Mouse (Mus musculus) CH12.LX (cell line): ENCODE results near the gene Map7d1. TPM values are rescaled to one million over a fixed set of nuclear protein-coding genes. Genes with fewer than 3 reads are reported as not detected.

ENCODE experiments used
- DNase-seq: peaks from one replicate; pipeline ENCODE4 v3.0.0-alpha.2; 2013; ENCODE audit errors: extremely low read depth
- H3K27ac ChIP-seq: 2 replicates; pipeline ENCODE4 v1.5.1; 2012; ENCODE audit warnings: low read depth, mild to moderate bottlenecking, control low read depth, moderate library complexity; ENCODE audit not compliant: insufficient read depth
- H3K27me3 ChIP-seq: replicated peaks from 2 replicates; pipeline ENCODE3; 2012; ENCODE audit warnings: inconsistent platforms
- H3K36me3 ChIP-seq, 2 experiments: replicated peaks in 1 of 2; 2 replicates each; pipeline versions ENCODE3 to v1.6.1; 2012; ENCODE audit warnings: inconsistent platforms in 1 of 2, low read length in 1 of 2, mild to moderate bottlenecking in 1 of 2, mixed read lengths in 1 of 2, moderate library complexity in 1 of 2; ENCODE audit not compliant: control insufficient read depth in 1 of 2, insufficient read depth in 1 of 2
- H3K4me1 ChIP-seq, 2 experiments: 2 replicates each; pipeline ENCODE4 v1.6.1; 2012; ENCODE audit warnings: inconsistent platforms in 1 of 2, moderate library complexity in 1 of 2; ENCODE audit not compliant: insufficient read depth in 2 of 2, control insufficient read depth in 1 of 2
- H3K4me2 ChIP-seq: 2 replicates; pipeline ENCODE4 v1.6.1; 2012; ENCODE audit warnings: low read depth, mild to moderate bottlenecking, control low read depth; ENCODE audit not compliant: poor library complexity, insufficient read depth, severe bottlenecking
- H3K4me3 ChIP-seq, 3 experiments: fragments of 150-350 bp in 1 of 3; sonication (generic) in 1 of 3; replicated peaks in 1 of 3; 2 replicates each; pipeline versions ENCODE3 to v1.5.1; 2011 to 2012; ENCODE audit warnings: low read depth in 2 of 3, low read length in 2 of 3, mild to moderate bottlenecking in 2 of 3, moderate library complexity in 2 of 3, control low read depth in 1 of 3, improper control_type of control experiment in 1 of 3, inconsistent platforms in 1 of 3, mixed read lengths in 1 of 3; ENCODE audit not compliant: poor library complexity in 1 of 3
- H3K79me2 ChIP-seq: replicated peaks from 2 replicates; pipeline ENCODE4 v1.6.1; 2012; ENCODE audit warnings: mild to moderate bottlenecking, moderate library complexity; ENCODE audit not compliant: control insufficient read depth, poor library complexity, insufficient read depth, severe bottlenecking; ENCODE audit errors: extremely low read depth
- H3K9ac ChIP-seq: 2 replicates; pipeline ENCODE4 v1.6.1; 2012; ENCODE audit warnings: low read depth, mild to moderate bottlenecking, control low read depth, moderate library complexity; ENCODE audit not compliant: insufficient read depth
- H3K9me3 ChIP-seq: replicated peaks from 2 replicates; pipeline ENCODE3; 2012; ENCODE audit warnings: low read length, inconsistent platforms, mixed read lengths
- BHLHE40 ChIP-seq: IDR thresholded peaks from 2 replicates; pipeline ENCODE4 v1.6.1; 2011; ENCODE audit warnings: mild to moderate bottlenecking, low read depth, low read length, improper control_type of control experiment
- CHD1 ChIP-seq: IDR thresholded peaks from 2 replicates; pipeline ENCODE4 v1.6.1; 2012; ENCODE audit warnings: low read depth, low read length, improper control_type of control experiment, inconsistent platforms
- CHD2 ChIP-seq: IDR thresholded peaks from 2 replicates; pipeline ENCODE4 v1.6.1; 2011; ENCODE audit warnings: low read length, improper control_type of control experiment
- E2F4 ChIP-seq: IDR thresholded peaks from 2 replicates; pipeline ENCODE4 v1.6.1; 2011; ENCODE audit warnings: low read depth, low read length, improper control_type of control experiment; ENCODE audit not compliant: insufficient replicate concordance
- ELF1 ChIP-seq: IDR thresholded peaks from 2 replicates; pipeline ENCODE4 v1.6.1; 2014; ENCODE audit warnings: low read depth, mild to moderate bottlenecking, inconsistent platforms, low read length, improper control_type of control experiment
- EP300 ChIP-seq: IDR thresholded peaks from 2 replicates; pipeline ENCODE4 v1.6.1; 2011; ENCODE audit warnings: low read length, improper control_type of control experiment
- HCFC1 ChIP-seq: IDR thresholded peaks from 2 replicates; pipeline ENCODE4 v1.6.1; 2012; ENCODE audit warnings: low read depth, mild to moderate bottlenecking, inconsistent platforms, low read length, improper control_type of control experiment
- IRF4 ChIP-seq: IDR thresholded peaks from 2 replicates; pipeline ENCODE4 v1.6.1; 2014; ENCODE audit warnings: low read depth, mild to moderate bottlenecking, inconsistent platforms, low read length, improper control_type of control experiment
- JUN ChIP-seq: IDR thresholded peaks from 2 replicates; pipeline ENCODE4 v1.6.1; 2011; ENCODE audit warnings: low read depth, mild to moderate bottlenecking, low read length, improper control_type of control experiment, moderate library complexity; ENCODE audit not compliant: insufficient read depth
- MAFK ChIP-seq: IDR thresholded peaks from 2 replicates; pipeline ENCODE4 v1.6.1; 2011; ENCODE audit warnings: low read length, improper control_type of control experiment; ENCODE audit not compliant: insufficient replicate concordance
- MAZ ChIP-seq: IDR thresholded peaks from 2 replicates; pipeline ENCODE4 v1.6.1; 2012; ENCODE audit warnings: low read depth, mild to moderate bottlenecking, inconsistent platforms, low read length, improper control_type of control experiment, moderate library complexity
- MXI1 ChIP-seq: IDR thresholded peaks from 2 replicates; pipeline ENCODE4 v1.6.1; 2011; ENCODE audit warnings: mild to moderate bottlenecking, low read depth, low read length, improper control_type of control experiment
- MYC ChIP-seq: IDR thresholded peaks from 2 replicates; pipeline ENCODE4 v1.6.1; 2011; ENCODE audit warnings: low read depth, mild to moderate bottlenecking, improper control_type of control experiment, low read length
- NELFE ChIP-seq: IDR thresholded peaks from 2 replicates; pipeline ENCODE4 v1.6.1; 2011; ENCODE audit warnings: low read depth, low read length, improper control_type of control experiment
- NRF1 ChIP-seq: IDR thresholded peaks from 2 replicates; pipeline ENCODE4 v1.6.1; 2014; ENCODE audit warnings: low read depth, mild to moderate bottlenecking, inconsistent platforms, low read length, improper control_type of control experiment, moderate library complexity
- PAX5 ChIP-seq: IDR thresholded peaks from 2 replicates; pipeline ENCODE4 v1.6.1; 2012; ENCODE audit warnings: low read length, inconsistent platforms, mixed read lengths
- POLR2A ChIP-seq: IDR thresholded peaks from 2 replicates; pipeline ENCODE4 v1.6.1; 2011; ENCODE audit warnings: low read depth, mild to moderate bottlenecking, improper control_type of control experiment, low read length
- POLR2AphosphoS2 ChIP-seq: IDR thresholded peaks from 2 replicates; pipeline ENCODE4 v1.6.1; 2011; ENCODE audit warnings: low read depth, low read length, improper control_type of control experiment
- RAD21 ChIP-seq: IDR thresholded peaks from 2 replicates; pipeline ENCODE4 v1.6.1; 2011; ENCODE audit warnings: low read depth, mild to moderate bottlenecking, low read length, improper control_type of control experiment, moderate library complexity
- SMC3 ChIP-seq: IDR thresholded peaks from 2 replicates; pipeline ENCODE4 v1.6.1; 2011; ENCODE audit warnings: low read depth, low read length, improper control_type of control experiment
- TBP ChIP-seq: conservative IDR thresholded peaks from 2 replicates; pipeline ENCODE4 v1.6.1; 2011; ENCODE audit warnings: low read depth, low read length, improper control_type of control experiment
- TCF12 ChIP-seq: IDR thresholded peaks from 2 replicates; pipeline ENCODE4 v1.6.1; 2014; ENCODE audit warnings: low read depth, mild to moderate bottlenecking, inconsistent platforms, low read length, improper control_type of control experiment
- UBTF ChIP-seq: IDR thresholded peaks from 2 replicates; pipeline ENCODE4 v1.6.1; 2012; ENCODE audit warnings: low read depth, mild to moderate bottlenecking, inconsistent platforms, low read length, improper control_type of control experiment, moderate library complexity
- USF1 ChIP-seq: IDR thresholded peaks from 2 replicates; pipeline ENCODE4 v1.6.1; 2014; ENCODE audit warnings: low read depth, mild to moderate bottlenecking, inconsistent platforms, low read length, improper control_type of control experiment
- ZC3H11A ChIP-seq: IDR thresholded peaks from 2 replicates; pipeline ENCODE4 v1.6.1; 2012; ENCODE audit warnings: low read depth, mild to moderate bottlenecking, inconsistent platforms, low read length, improper control_type of control experiment
- ZKSCAN1 ChIP-seq: IDR thresholded peaks from 2 replicates; pipeline ENCODE4 v1.6.1; 2012; ENCODE audit warnings: low read depth, inconsistent platforms, low read length, improper control_type of control experiment, borderline replicate concordance
- ZMIZ1 ChIP-seq: IDR thresholded peaks from 2 replicates; pipeline ENCODE4 v1.6.1; 2012; ENCODE audit warnings: low read depth, mild to moderate bottlenecking, inconsistent platforms, low read length, improper control_type of control experiment
- dilution Hi-C: fragments of 300-500 bp; cut with MboI; formaldehyde crosslinking; loops from 2 replicates; pipeline ENCODE4 v1.14.3; 2020; ENCODE audit warnings: low sequenced_read_pairs; ENCODE audit not compliant: extremely low pct_unique_long_range_greater_than_20kb, extremely low pct_ligation_motif_present
- in situ Hi-C: fragments of 300-500 bp; cut with MboI; formaldehyde crosslinking; loops from 3 replicates; pipeline ENCODE4 v1.14.3; 2019; ENCODE audit warnings: low sequenced_read_pairs, low pct_ligation_motif_present, low pct_unique_long_range_greater_than_20kb, mixed read lengths
- polyA plus RNA-seq: library from polyadenylated mRNA; unstranded; fragments of >175 nt; gene quantifications from 2 replicates; pipeline ENCODE4 v1.2.1, GENCODE M21; 2012; ENCODE audit warnings: low read depth; ENCODE audit not compliant: insufficient read length
- total RNA-seq, 2 experiments: library from RNA; depleted of rRNA; stranded (reverse); fragments of 300-350 nt in 1 of 2; fragments of >200 nt in 1 of 2; gene quantifications; 2 replicates each; pipeline ENCODE4 v1.2.3; 2012 to 2014

The Map7d1 gene
- total and polyA plus RNA-seq, 3 experiments = 12.5 to 62.2 (median 17.9) TPM

DNA sequence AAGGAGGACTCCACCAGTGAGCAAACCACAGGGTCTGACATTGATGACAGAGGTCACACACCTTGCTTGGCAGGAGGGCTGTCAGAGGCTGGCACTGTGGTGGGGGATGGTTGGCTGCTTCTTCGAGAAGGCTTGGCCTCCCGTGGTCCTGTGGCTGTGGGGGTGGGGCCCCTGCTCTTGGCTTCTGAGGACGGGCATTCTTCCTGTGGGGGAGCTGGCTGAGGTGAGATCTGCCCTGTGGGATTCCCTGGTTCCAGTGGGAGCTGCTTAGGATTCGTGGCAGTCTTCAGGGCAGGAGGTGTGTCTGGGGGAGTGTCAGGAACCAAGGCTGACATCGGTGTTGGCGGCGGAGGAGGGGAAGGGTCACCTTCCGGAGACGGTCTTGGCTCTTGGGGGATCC, 14.2 kb downstream of the Map7d1 start:
- dilution Hi-C loops (no loop called here), in situ Hi-C loops (no loop called here)
- H3K4me2 ChIP-seq = no peak overlapping the region
- 0 out of 2 replicates have a peak, but pooled peaks cover 2% of the 10 kb centered on the region for H3K79me2 ChIP-seq
- no peak overlapping the region for H3K27ac ChIP-seq
- H3K27me3 ChIP-seq = no peaks in the 10 kb centered on the region
- peaks cover 7 to 38% of the 10 kb centered on the region in 2 experiments for H3K4me1 ChIP-seq
- H3K36me3 ChIP-seq = peaks cover 43 to 88% of the 10 kb centered on the region in 2 experiments
- H3K9ac ChIP-seq = no peak overlapping the region
- no peak for DNase-seq
- no peak overlapping the region for H3K4me3 ChIP-seq
- no peaks in the 10 kb centered on the region for H3K9me3 ChIP-seq
- no peak for TF ChIP-seq ELF1
- no peak for TF ChIP-seq CHD1
- no peak for TF ChIP-seq IRF4
- no peak for TF ChIP-seq MXI1
- TF ChIP-seq NRF1 = no peak
- no peak for TF ChIP-seq UBTF
- TF ChIP-seq HCFC1 = no peak
- no peak for TF ChIP-seq NELFE
- TF ChIP-seq CHD2 = no peak
- no peak for TF ChIP-seq MAFK
- no peak for TF ChIP-seq ZMIZ1
- TF ChIP-seq MYC = no peak
- TF ChIP-seq BHLHE40 = no peak
- no peak for TF ChIP-seq ZC3H11A
- no peak for TF ChIP-seq MAZ
- TF ChIP-seq SMC3 = no peak
- TF ChIP-seq PAX5 = no peak
- TF ChIP-seq TBP = no peak
- no peak for TF ChIP-seq TCF12
- no peak for TF ChIP-seq USF1

DNA sequence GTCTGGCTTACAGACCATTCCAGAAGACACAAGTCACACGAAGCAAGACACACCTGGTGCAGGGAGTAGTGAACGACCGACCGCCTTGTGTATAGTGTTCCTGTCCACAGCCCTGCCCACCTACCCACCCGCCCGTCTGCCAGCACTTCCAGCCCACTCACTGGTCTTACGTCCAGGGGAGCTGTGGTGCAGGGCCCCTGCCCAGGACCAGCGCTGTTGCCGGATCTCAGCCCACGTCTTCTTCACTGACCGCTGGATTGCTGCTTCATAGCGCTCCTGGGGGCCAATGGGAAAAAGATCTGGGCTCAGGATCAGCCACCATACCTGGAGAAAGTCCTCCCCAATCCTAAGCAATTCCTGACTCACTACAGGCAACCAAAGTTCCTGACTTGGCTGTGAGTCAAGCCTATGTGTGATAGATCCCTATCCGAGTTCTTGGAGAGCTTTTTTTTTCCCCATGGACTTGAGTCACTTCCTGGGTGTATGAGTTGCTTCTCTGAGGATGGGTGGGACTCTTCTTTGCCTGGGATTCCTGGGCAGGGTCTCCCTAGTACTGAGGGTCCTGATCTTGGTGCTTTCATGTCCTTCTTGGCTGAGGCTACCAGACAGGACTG, 16.2 kb downstream of the Map7d1 start:
- Histone ChIP-seq H3K9ac (no peak overlapping the region), H3K4me3 (no peak overlapping the region), H3K79me2 (0 out of 2 replicates have a peak, but pooled peaks cover 2% of the 10 kb centered on the region), H3K27ac (no peak overlapping the region), H3K4me2 (no peak overlapping the region), H3K9me3 (no peaks in the 10 kb centered on the region), H3K4me1 (peaks cover 7 to 49% of the 10 kb centered on the region in 2 experiments), H3K27me3 (no peaks in the 10 kb centered on the region), H3K36me3 (peaks cover 59 to 88% of the 10 kb centered on the region in 2 experiments)
- in situ Hi-C loops (no loop called here), dilution Hi-C loops (no loop called here)
- TF ChIP-seq MXI1 (no peak), IRF4 (no peak), POLR2A (no peak), E2F4 (no peak), MAFK (no peak), MAZ (no peak), MYC (no peak), POLR2AphosphoS2 (no peak), RAD21 (no peak), CHD2 (no peak), UBTF (no peak), ELF1 (no peak), SMC3 (no peak), NELFE (no peak), TCF12 (no peak), JUN (no peak), HCFC1 (no peak), EP300 (no peak), TBP (no peak), ZKSCAN1 (no peak)
- DNase-seq = no peak
